Mouse (Mus musculus) lung, adult 2 months (tissue): Measurements from ENCODE around the gene Lamc3.

Experiments
- CTCF ChIP-seq: fragments of 200-500 bp; IDR thresholded peaks from 2 replicates; pipeline ENCODE4 v1.5.1; 2011; ENCODE audit warnings: mild to moderate bottlenecking, low read length, control low read depth; ENCODE audit not compliant: insufficient read depth
- POLR2A ChIP-seq: fragments of 200-500 bp; IDR thresholded peaks from 2 replicates; pipeline ENCODE4 v1.6.1; 2011; ENCODE audit warnings: low read depth, mild to moderate bottlenecking, control low read depth, low read length, borderline replicate concordance; ENCODE audit errors: extremely low read depth

DNA sequence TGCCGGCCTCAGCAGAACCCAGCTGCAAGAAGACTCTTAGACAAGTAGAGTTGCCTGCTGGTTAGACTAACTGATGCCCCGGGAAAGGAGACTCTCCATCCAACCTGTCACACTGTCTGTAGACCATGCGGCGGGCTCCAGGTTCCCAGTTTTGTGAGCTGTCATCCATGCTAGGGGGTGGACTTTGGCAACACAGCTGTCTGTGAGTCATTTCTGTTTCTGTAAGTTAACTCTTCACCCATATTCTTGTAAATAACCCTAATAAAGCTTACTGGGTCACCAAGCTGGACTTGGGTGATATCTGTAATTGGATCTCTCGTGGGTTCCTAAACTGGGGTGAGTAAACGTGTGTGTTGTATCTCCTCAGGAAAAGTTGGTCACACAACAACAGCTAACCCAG, 61.7 kb downstream of the Lamc3 start:
- TF ChIP-seq CTCF (no peak), POLR2A (no peak)
